Mouse (Mus musculus) hindbrain, postnatal 0 days (tissue): ENCODE results near the gene Creld2. TPM values are rescaled to one million over a fixed set of nuclear protein-coding genes. Genes with fewer than 3 reads are reported as not detected.

Experiments used
- ATAC-seq: fragments of 200-750 bp; cut with Nextera tagmentation; 2 replicates; pipeline ENCODE4 v1.8.0; 2017; ENCODE audit warnings: mild to moderate bottlenecking, moderate TSS enrichment, moderate library complexity
- DNase-seq: peaks from one replicate; pipeline ENCODE4 v3.0.0-alpha.2; 2015; ENCODE audit warnings: low spot score
- H3K27ac ChIP-seq: fragments of 300-500 bp; sonication (generic); 2 replicates; pipeline ENCODE4 v1.5.1; 2014; ENCODE audit warnings: mild to moderate bottlenecking
- H3K27me3 ChIP-seq: fragments of 300-500 bp; sonication (generic); 2 replicates; pipeline ENCODE4 v1.6.1; 2014; ENCODE audit warnings: low read length, mixed read lengths; ENCODE audit not compliant: insufficient read depth
- H3K36me3 ChIP-seq: fragments of 300-500 bp; sonication (generic); 2 replicates; pipeline ENCODE4 v1.6.1; 2014; ENCODE audit warnings: low read length, mixed read lengths; ENCODE audit not compliant: insufficient read depth
- H3K4me1 ChIP-seq: fragments of 300-500 bp; sonication (generic); 2 replicates; pipeline ENCODE4 v1.6.1; 2014; ENCODE audit warnings: antibody characterized with exemption, low read length, mixed read lengths; ENCODE audit not compliant: insufficient read depth
- H3K4me2 ChIP-seq: fragments of 300-500 bp; sonication (generic); 2 replicates; pipeline ENCODE4 v1.6.1; 2014; ENCODE audit warnings: low read depth, mild to moderate bottlenecking, low read length, moderate library complexity, mixed read lengths
- H3K4me3 ChIP-seq: fragments of 300-500 bp; sonication (generic); 2 replicates; pipeline ENCODE4 v1.5.1; 2014; ENCODE audit warnings: low read length
- H3K9ac ChIP-seq: fragments of 300-500 bp; sonication (generic); replicated peaks from 2 replicates; pipeline ENCODE4 v1.6.1; 2014; ENCODE audit warnings: mild to moderate bottlenecking, low read length, moderate library complexity, mixed read lengths
- H3K9me3 ChIP-seq: fragments of 300-500 bp; sonication (generic); 2 replicates; pipeline ENCODE4 v1.6.1; 2016; ENCODE audit warnings: low read length, mixed read lengths
- CTCF ChIP-seq: IDR thresholded peaks from 2 replicates; pipeline ENCODE4 v1.5.1; 2016; ENCODE audit warnings: antibody characterized with exemption, control low read depth, low read depth
- WGBS: fragments of 180-500 bp; shearing (Covaris S2); extraction: QIAGEN DNeasy Blood & Tissue Kit; methylation state at CpG from one replicate; pipeline ENCODE4 v1.1.7; 2014; 5-methylcytosine and 5-hydroxymethylcytosine counted together
- polyA plus RNA-seq: library from polyadenylated mRNA; unstranded; fragments of >200 nt; fragmentation: Nextera tagmentation; extraction: Ambion mirVana; gene quantifications from 2 replicates; pipeline ENCODE4 v1.2.1, GENCODE M21; 2015
- total RNA-seq: library from RNA; depleted of rRNA; stranded (reverse); fragments of >200 nt; gene quantifications from 2 replicates; pipeline ENCODE4 v1.2.3, GENCODE M21; 2014; rRNA removed

Creld2 gene
- total and polyA plus RNA-seq, 2 experiments from 2014 or later = 18.9 to 40.1 TPM

DNA sequence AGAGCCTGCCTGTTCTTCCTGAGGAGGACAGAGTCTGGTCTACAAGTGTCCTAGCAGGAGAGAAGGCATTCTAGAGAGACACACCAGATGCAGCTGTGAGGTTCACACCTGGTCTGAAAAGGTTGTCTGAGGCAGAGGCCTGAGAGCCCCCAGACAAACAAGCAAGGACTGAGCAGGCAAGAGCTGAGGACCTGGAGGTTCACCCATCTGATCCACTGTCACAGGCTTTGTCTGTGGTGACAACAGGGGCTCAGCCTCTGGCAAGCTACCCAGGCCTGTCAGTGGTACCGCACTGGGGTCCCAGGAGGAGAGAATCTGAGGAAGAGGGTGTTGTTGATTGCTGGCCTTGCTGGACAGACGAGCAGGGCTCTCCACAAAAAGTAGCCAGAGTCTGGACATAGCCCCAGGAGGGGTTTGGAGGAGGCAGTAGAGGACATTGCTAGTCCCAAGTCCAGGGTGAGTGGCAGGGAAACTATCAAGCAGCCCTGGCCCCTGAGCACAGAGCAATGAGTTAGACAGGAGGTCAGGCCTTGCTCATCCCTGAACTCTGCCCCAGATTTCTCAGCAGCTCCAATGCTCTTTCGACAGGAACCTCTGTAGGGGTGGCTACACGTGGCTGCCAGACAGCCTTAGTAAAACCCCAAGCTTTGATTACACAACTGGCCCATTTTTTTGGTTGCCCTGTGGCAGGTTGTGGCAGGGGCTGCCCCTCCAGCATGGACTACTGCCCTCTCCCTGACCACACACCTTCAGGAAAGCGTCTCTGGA, 51.2 kb downstream of the Creld2 start:
- DNase-seq (no peak), ATAC-seq (no peak)
- no peak overlapping the region for H3K9ac ChIP-seq
- no peak overlapping the region for H3K4me3 ChIP-seq
- TF ChIP-seq CTCF = no peak
- H3K4me2 ChIP-seq = no peak overlapping the region
- WGBS = 79% methylated on average over 5 of the region's 5 CpGs
- H3K36me3 ChIP-seq = peaks cover 12% of the 10 kb centered on the region
- H3K27ac ChIP-seq = no peak overlapping the region
- no peaks in the 10 kb centered on the region for H3K27me3 ChIP-seq
- no peaks in the 10 kb centered on the region for H3K9me3 ChIP-seq
- no peaks in the 10 kb centered on the region for H3K4me1 ChIP-seq

DNA sequence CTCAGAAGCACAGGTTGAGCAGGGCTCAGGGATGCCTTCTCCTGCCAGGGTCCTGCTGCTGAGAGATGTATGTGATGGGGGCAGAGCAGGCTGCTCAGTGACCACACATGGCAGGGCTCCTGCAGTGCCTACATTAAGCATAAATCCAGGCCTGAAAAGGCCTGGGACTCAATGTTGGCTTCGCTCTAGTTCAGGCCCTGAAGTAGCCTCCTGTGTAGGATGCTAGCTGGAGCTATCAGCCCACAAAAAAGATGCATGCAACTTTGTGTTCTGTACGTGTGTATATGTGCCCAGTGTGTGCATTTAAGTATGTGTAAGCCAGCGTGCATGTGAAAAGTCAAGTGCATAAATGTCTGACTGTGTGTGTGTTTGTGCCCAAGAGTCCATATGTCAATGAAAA, 54.6 kb downstream of the Creld2 start:
- no peaks in the 10 kb centered on the region for H3K4me1 ChIP-seq
- DNase-seq (no peak), ATAC-seq (no peak)
- no peak overlapping the region for H3K27ac ChIP-seq
- 88% methylated on average over 3 of the region's 3 CpGs for WGBS
- TF ChIP-seq CTCF = no peak
- no peak overlapping the region for H3K9ac ChIP-seq
- H3K4me2 ChIP-seq = no peak overlapping the region
- H3K4me3 ChIP-seq = no peak overlapping the region
- no peaks in the 10 kb centered on the region for H3K9me3 ChIP-seq
- no peaks in the 10 kb centered on the region for H3K27me3 ChIP-seq
- H3K36me3 ChIP-seq = no peaks in the 10 kb centered on the region

DNA sequence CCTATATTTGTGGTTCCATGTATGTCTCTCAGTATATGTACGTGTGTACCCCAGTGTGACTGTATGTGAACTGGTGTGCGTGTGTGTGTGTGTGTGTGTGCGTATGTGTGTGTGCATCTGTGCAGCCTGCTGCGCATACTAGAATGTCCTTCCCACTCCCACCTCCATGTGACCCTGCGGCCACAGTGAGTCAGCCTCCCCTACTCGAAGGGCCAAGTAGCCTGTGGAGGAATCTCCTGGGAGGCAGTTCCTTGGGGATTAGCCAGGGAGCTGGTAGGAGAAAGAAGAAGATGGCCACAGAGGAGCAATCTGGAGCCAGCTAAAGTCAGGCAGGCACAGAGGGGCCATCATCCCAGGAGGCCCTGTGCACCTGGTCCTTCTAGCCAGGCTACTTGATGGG, 55.0 kb downstream of the Creld2 start:
- H3K4me2 ChIP-seq = no peak overlapping the region
- H3K4me3 ChIP-seq = no peak overlapping the region
- ATAC-seq (no peak), DNase-seq (no peak)
- no peaks in the 10 kb centered on the region for H3K9me3 ChIP-seq
- 88% methylated on average over 6 of the region's 6 CpGs for WGBS
- TF ChIP-seq CTCF = no peak
- no peaks in the 10 kb centered on the region for H3K4me1 ChIP-seq
- H3K27ac ChIP-seq = no peak overlapping the region
- no peaks in the 10 kb centered on the region for H3K27me3 ChIP-seq
- H3K9ac ChIP-seq = no peak overlapping the region
- H3K36me3 ChIP-seq = no peaks in the 10 kb centered on the region

DNA sequence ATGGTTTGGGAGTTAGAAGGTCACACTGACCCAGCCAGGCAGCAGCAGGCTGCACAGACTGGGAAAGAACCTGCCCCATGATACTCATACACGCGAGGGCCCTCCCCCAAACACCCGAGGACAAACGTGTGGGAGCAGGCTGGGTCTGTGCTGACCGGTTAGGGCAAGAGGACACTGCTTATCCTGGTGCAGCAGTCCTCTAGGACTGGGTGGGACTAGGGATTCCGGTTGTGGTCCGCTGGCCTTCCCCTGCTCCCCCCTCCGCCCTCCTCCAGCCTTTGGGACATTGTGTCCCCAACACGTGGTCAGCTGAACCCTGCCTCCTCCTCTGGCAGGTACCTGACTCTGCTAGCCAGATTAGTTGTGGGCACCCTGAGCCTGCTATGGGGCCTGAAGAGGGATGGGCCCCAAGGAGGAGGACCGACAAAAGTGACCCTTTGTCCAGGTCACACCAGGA, 56.2 kb downstream of the Creld2 start:
- Histone ChIP-seq H3K9ac (no peak overlapping the region), H3K4me1 (no peaks in the 10 kb centered on the region), H3K4me2 (no peak overlapping the region), H3K9me3 (no peaks in the 10 kb centered on the region), H3K4me3 (no peak overlapping the region), H3K36me3 (no peaks in the 10 kb centered on the region), H3K27ac (no peak overlapping the region), H3K27me3 (no peaks in the 10 kb centered on the region)
- no peak for TF ChIP-seq CTCF
- ATAC-seq (0 out of 2 replicates have a peak, but pooled peaks have one; percentile 27), DNase-seq (no peak)
- 48% methylated on average over 10 of the region's 10 CpGs for WGBS

Other genes starting within 250 kb of the Creld2 start
- gene Zdhhc25, start 219.3 kb upstream of the Creld2 start, total RNA-seq = not detected in 2 replicates
- gene Zdhhc25, start 219.3 kb upstream of the Creld2 start, polyA plus RNA-seq = not detected in 2 replicates
- 43.5 and 45.2 TPM in 2 replicates for gene Brd1, start 85.4 kb upstream of the Creld2 start, total RNA-seq
- 12.4 and 13.1 TPM in 2 replicates for gene Brd1, start 85.4 kb upstream of the Creld2 start, polyA plus RNA-seq
- 18.6 and 18.8 TPM in 2 replicates for gene Zbed4, start 68.0 kb upstream of the Creld2 start, total RNA-seq
- 4.8 and 5.4 TPM in 2 replicates for gene Zbed4, start 68.0 kb upstream of the Creld2 start, polyA plus RNA-seq
- gene Alg12, start 328 bp upstream of the Creld2 start, total RNA-seq = 12.7 and 17.4 TPM in 2 replicates
- 6.3 and 7.2 TPM in 2 replicates for gene Alg12, start 328 bp upstream of the Creld2 start, polyA plus RNA-seq
- gene Pim3, start 42.5 kb downstream of the Creld2 start, total RNA-seq = 98.0 and 104 TPM in 2 replicates
- 69.8 TPM in 2 replicates for gene Pim3, start 42.5 kb downstream of the Creld2 start, polyA plus RNA-seq
- 0.11 and 0.16 TPM in 2 replicates for gene Ttll8, start 134.8 kb downstream of the Creld2 start, total RNA-seq
- 0.14 and 0.45 TPM in 2 replicates for gene Ttll8, start 134.8 kb downstream of the Creld2 start, polyA plus RNA-seq
- 106 and 111 TPM in 2 replicates for gene Mlc1, start 159.4 kb downstream of the Creld2 start, total RNA-seq
- gene Mlc1, start 159.4 kb downstream of the Creld2 start, polyA plus RNA-seq = 72.5 and 88.3 TPM in 2 replicates
- not detected in 2 replicates for gene Mov10l1, start 163.3 kb downstream of the Creld2 start, total RNA-seq
- gene Mov10l1, start 163.3 kb downstream of the Creld2 start, polyA plus RNA-seq = not detected in 2 replicates
- gene Panx2, start 240.1 kb downstream of the Creld2 start, total RNA-seq = 17.9 and 26.5 TPM in 2 replicates
- gene Panx2, start 240.1 kb downstream of the Creld2 start, polyA plus RNA-seq = 8.3 and 9.9 TPM in 2 replicates